Mouse (Mus musculus): ENCODE measurements around the gene Atoh8.
A peak's percentile ranks its signal among the peaks of the same experiment; 100 is the strongest.

Atoh8 gene

GRCm38 (mm10) chr6:72235098-72235806 lies at the start of gene Atoh8:
Gene Atoh8, minus strand, starts transcription at chr6:72235577.
- DNase-seq (ENCODE audit: extremely low spot score) = peak; percentile 81

GRCm38 (mm10) chr6:72283914-72284313 lies 48.5 kb upstream of the Atoh8 start:
- peak; percentile 26 for DNase-seq (ENCODE audit: extremely low spot score)

- DNase-seq (ENCODE audit: extremely low spot score) = no peak
Observed at GRCm38 (mm10) chr6:72280410-72280998, 45.1 kb upstream of the Atoh8 start.

- DNase-seq (ENCODE audit: extremely low spot score) = no peak
Observed at GRCm38 (mm10) chr6:72279505-72279904, 44.1 kb upstream of the Atoh8 start.

- DNase-seq (ENCODE audit: extremely low spot score) = no peak
Observed at GRCm38 (mm10) chr6:72278835-72279234, 43.5 kb upstream of the Atoh8 start.

GRCm38 (mm10) chr6:72277508-72278166 lies 42.3 kb upstream of the Atoh8 start:
- DNase-seq (ENCODE audit: extremely low spot score) = no peak

GRCm38 (mm10) chr6:72276972-72277441 lies 41.6 kb upstream of the Atoh8 start:
- no peak for DNase-seq (ENCODE audit: extremely low spot score)

GRCm38 (mm10) chr6:72276141-72276540 lies 40.8 kb upstream of the Atoh8 start:
- DNase-seq (ENCODE audit: extremely low spot score) = no peak

- no peak for DNase-seq (ENCODE audit: extremely low spot score)
Observed at GRCm38 (mm10) chr6:72275527-72275926, 40.1 kb upstream of the Atoh8 start.

- DNase-seq (ENCODE audit: extremely low spot score) = no peak
Observed at GRCm38 (mm10) chr6:72273153-72273552, 37.8 kb upstream of the Atoh8 start.

- DNase-seq (ENCODE audit: extremely low spot score) = no peak
Observed at GRCm38 (mm10) chr6:72272161-72272696, 36.9 kb upstream of the Atoh8 start.

GRCm38 (mm10) chr6:72270952-72271519 lies 35.7 kb upstream of the Atoh8 start:
- no peak for DNase-seq (ENCODE audit: extremely low spot score)

GRCm38 (mm10) chr6:72270258-72270657 lies 34.9 kb upstream of the Atoh8 start:
- DNase-seq (ENCODE audit: extremely low spot score) = no peak

GRCm38 (mm10) chr6:72268149-72268847 lies 32.9 kb upstream of the Atoh8 start:
- DNase-seq (ENCODE audit: extremely low spot score) = no peak

GRCm38 (mm10) chr6:72265664-72266063 lies 30.3 kb upstream of the Atoh8 start:
- DNase-seq (ENCODE audit: extremely low spot score) = no peak

- no peak for DNase-seq (ENCODE audit: extremely low spot score)
Observed at GRCm38 (mm10) chr6:72263679-72264265, 28.4 kb upstream of the Atoh8 start.

- no peak for DNase-seq (ENCODE audit: extremely low spot score)
Observed at GRCm38 (mm10) chr6:72261683-72262320, 26.4 kb upstream of the Atoh8 start.

- DNase-seq (ENCODE audit: extremely low spot score) = peak; percentile 84
Observed at GRCm38 (mm10) chr6:72260981-72261682, 25.8 kb upstream of the Atoh8 start.

GRCm38 (mm10) chr6:72259474-72259873 lies 24.1 kb upstream of the Atoh8 start:
- DNase-seq (ENCODE audit: extremely low spot score) = no peak

- DNase-seq (ENCODE audit: extremely low spot score) = no peak
Observed at GRCm38 (mm10) chr6:72255294-72255693, 19.9 kb upstream of the Atoh8 start.
